Mouse (Mus musculus): ENCODE data around the gene 4931423N10Rik. TPM values are rescaled to one million over a fixed set of nuclear protein-coding genes. Genes with fewer than 3 reads are reported as not detected.

The 4931423N10Rik gene
- polyA plus RNA-seq, 1 experiment from 2014 or later: not detected

Other genes starting within 250 kb of the 4931423N10Rik start
- 43.7 and 45.7 TPM in 2 replicates for gene Abi1, start 167.2 kb upstream of the 4931423N10Rik start, polyA plus RNA-seq (2016; fragmentation: Nextera tagmentation; extraction: Ambion mirVana)
- gene Acbd5, start 139.3 kb upstream of the 4931423N10Rik start, polyA plus RNA-seq (2016; fragmentation: Nextera tagmentation; extraction: Ambion mirVana): 63.6 and 69.3 TPM in 2 replicates
- 10.3 and 12.4 TPM in 2 replicates for gene Mastl, start 51.5 kb upstream of the 4931423N10Rik start, polyA plus RNA-seq (2016; fragmentation: Nextera tagmentation; extraction: Ambion mirVana)
- gene Yme1l1, start 51.1 kb upstream of the 4931423N10Rik start, polyA plus RNA-seq (2016; fragmentation: Nextera tagmentation; extraction: Ambion mirVana): 86.8 and 93.0 TPM in 2 replicates
- gene Nxph2, start 113.8 kb downstream of the 4931423N10Rik start, polyA plus RNA-seq (2016; fragmentation: Nextera tagmentation; extraction: Ambion mirVana): not detected in 2 replicates